Mouse (Mus musculus) spleen, adult 2 months (tissue): ENCODE measurements at regions not wholly inside any gene's neighbourhood (a gene's known extent, or its start where the extent isn't known, plus 50 kb on each side); places are given as distances from the start of the nearest gene placed in this dataset.

Experiments
- CTCF ChIP-seq: fragments of 200-500 bp; IDR thresholded peaks from 2 replicates; pipeline ENCODE4 v1.5.1; 2011; ENCODE audit warnings: mild to moderate bottlenecking, inconsistent platforms; ENCODE audit not compliant: insufficient read depth, insufficient read length, insufficient replicate concordance; ENCODE audit errors: extremely low read depth
- POLR2A ChIP-seq: fragments of 200-500 bp; IDR thresholded peaks from 2 replicates; pipeline ENCODE4 v1.6.1; 2011; ENCODE audit warnings: low read depth, low read length, inconsistent platforms

DNA sequence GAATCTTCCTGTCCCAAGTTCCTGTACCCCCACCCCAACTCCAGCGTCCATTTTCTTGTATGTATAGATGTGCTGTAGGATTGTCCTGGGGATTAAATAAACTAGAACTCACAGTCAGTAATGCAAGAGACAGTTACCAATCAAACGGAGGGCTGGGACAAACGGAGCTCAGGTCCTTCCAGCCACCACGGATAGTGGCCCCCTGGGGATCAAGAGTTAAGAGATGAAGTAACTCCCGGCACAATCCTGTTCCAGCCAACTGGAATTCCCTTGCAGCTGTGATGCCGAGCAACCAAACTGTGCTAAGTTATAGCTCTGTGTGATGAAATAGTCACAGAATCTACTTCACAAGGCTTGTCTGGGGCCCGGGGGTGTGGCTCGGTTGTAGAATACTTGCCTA lies 67.4 kb upstream of the Cpsf6 start:
- TF ChIP-seq POLR2A (no peak), CTCF (no peak)
